ENCODE assay signal across 29 mouse cellular contexts in genomic region chr2:149283274-149283673, GRCm38 (mm10).
DNase-seq lines count a peak whose midpoint lies in the region; ATAC-seq and TF ChIP-seq lines count a peak whose summit lies in the region.
"Had no signal": no experiment of that assay in that cellular context is flagged by ENCODE, and none has a peak within 500 bp of the region (broad histone marks: within the 10 kb centered on the region; RNA-seq: fewer than 3 reads in every experiment).

No protein-coding gene starts in this region.

- H3K36me3 ChIP-seq in G1E (replicated peaks): no peaks in the 10 kb centered on the region
- H3K36me3 ChIP-seq in lung, postnatal 0 days (ENCODE audit: insufficient read depth, low read length): no peaks in the 10 kb centered on the region
- H3K36me3 ChIP-seq: embryonic facial prominence, embryonic 13.5 days; forebrain, embryonic 10.5 days; forebrain, embryonic 15.5 days; heart, embryonic 15.5 days; hindbrain, embryonic 12.5 days; liver, embryonic 13.5 days; midbrain, embryonic 13.5 days had no signal

- WGBS in lung, postnatal 0 days: 72% methylated on average over 5 of the region's 5 CpGs

- no peak for TF ChIP-seq EP300 in lung, postnatal 0 days (IDR thresholded peaks at IDR 0.05)

- no peak overlapping the region for H3K9ac ChIP-seq in lung, postnatal 0 days (replicated peaks; ENCODE audit: low read depth)
- H3K9ac ChIP-seq: embryonic facial prominence, embryonic 13.5 days; forebrain, embryonic 15.5 days; heart, embryonic 15.5 days; hindbrain, embryonic 12.5 days; liver, embryonic 13.5 days; midbrain, embryonic 13.5 days had no signal

- H3K4me3 ChIP-seq in G1E (ENCODE audit: low read depth, low read length): no peak overlapping the region
- no peak overlapping the region for H3K4me3 ChIP-seq in lung, postnatal 0 days (ENCODE audit: low read depth, low read length)
- H3K4me3 ChIP-seq: embryonic facial prominence, embryonic 13.5 days; forebrain, embryonic 10.5 days; forebrain, embryonic 15.5 days; gastrocnemius, adult 2 months; heart, embryonic 15.5 days; hindbrain, embryonic 12.5 days; liver, embryonic 13.5 days; megakaryocyte, embryonic 14.5 days; midbrain, embryonic 13.5 days had no signal

- TF ChIP-seq CTCF in G1E (IDR thresholded peaks at IDR 0.05; ENCODE audit: low read depth, low read length): no peak
- no peak for TF ChIP-seq CTCF in lung, postnatal 0 days (IDR thresholded peaks at IDR 0.05)

- H3K9me3 ChIP-seq in G1E (replicated peaks): peaks cover 8% of the 10 kb centered on the region; the same call in 1 of the 2 replicates
- no peaks in the 10 kb centered on the region for H3K9me3 ChIP-seq in lung, postnatal 0 days (ENCODE audit: low read length)
- H3K9me3 ChIP-seq: embryonic facial prominence, embryonic 13.5 days; forebrain, embryonic 15.5 days; hindbrain, embryonic 12.5 days; liver, embryonic 13.5 days; midbrain, embryonic 13.5 days had no signal

- H3K4me1 ChIP-seq in G1E (ENCODE audit: insufficient read depth, low read depth, low read length): peaks cover 23% of the 10 kb centered on the region
- H3K4me1 ChIP-seq in lung, postnatal 0 days (ENCODE audit: insufficient read depth, low read depth, low read length): no peaks in the 10 kb centered on the region
- H3K4me1 ChIP-seq: embryonic facial prominence, embryonic 13.5 days; forebrain, embryonic 10.5 days; forebrain, embryonic 15.5 days; heart, embryonic 15.5 days; hindbrain, embryonic 12.5 days; liver, embryonic 13.5 days; midbrain, embryonic 13.5 days had no signal

- DNase-seq in CD4-positive helper T cell, adult 2 months (ENCODE audit: low read depth, low spot score): peak; percentile 44
- DNase-seq in G1E (ENCODE audit: low spot score): peak; percentile 18
- peak; percentile 9 for DNase-seq in c-Kit-positive CD71-negative TER-119-negative erythroid progenitor cells, embryonic 14.5 days (ENCODE audit: low read depth)
- no peak for DNase-seq in gastrocnemius, postnatal 36 days
- DNase-seq in cerebellum, adult 11-12 months: no peak
- DNase-seq in lung, postnatal 0 days (ENCODE audit: low spot score): no peak
- DNase-seq in gastrocnemius, postnatal 14 days: no peak
- DNase-seq: adrenal gland, postnatal 10 days; B cell, adult 2 months; cerebellum, adult 11 months; cerebellum, adult 9-11 months; gastrocnemius, adult 2 months; heart, postnatal 36 days; kidney, adult 18-20 months; kidney, postnatal 4 days; layer of hippocampus, postnatal 36 days; left cerebral cortex, postnatal 4 days; liver, embryonic 13.5 days; lung, adult 2 months; thymus, adult 2 months had no signal

- H3K27ac ChIP-seq in lung, postnatal 0 days (ENCODE audit: low read length): no peak overlapping the region
- H3K27ac ChIP-seq: embryonic facial prominence, embryonic 13.5 days; forebrain, embryonic 10.5 days; forebrain, embryonic 15.5 days; gastrocnemius, adult 2 months; heart, embryonic 15.5 days; hindbrain, embryonic 12.5 days; kidney, postnatal 0 days; liver, embryonic 13.5 days; midbrain, embryonic 13.5 days had no signal

- no peaks in the 10 kb centered on the region for H3K27me3 ChIP-seq in G1E (ENCODE audit: insufficient read depth, low read length)
- no peaks in the 10 kb centered on the region for H3K27me3 ChIP-seq in lung, postnatal 0 days (replicated peaks; ENCODE audit: insufficient read depth, low read length)
- H3K27me3 ChIP-seq: embryonic facial prominence, embryonic 13.5 days; forebrain, embryonic 15.5 days; heart, embryonic 15.5 days; hindbrain, embryonic 12.5 days; liver, embryonic 13.5 days; megakaryocyte, embryonic 14.5 days; midbrain, embryonic 13.5 days had no signal

- no peak overlapping the region for H3K4me2 ChIP-seq in lung, postnatal 0 days (replicated peaks; ENCODE audit: low read depth, low read length)
- H3K4me2 ChIP-seq: embryonic facial prominence, embryonic 13.5 days; forebrain, embryonic 15.5 days; heart, embryonic 15.5 days; hindbrain, embryonic 12.5 days; liver, embryonic 13.5 days; midbrain, embryonic 13.5 days had no signal

- intact Hi-C loops in gastrocnemius, postnatal 36 days (cut with DNase I): no loop called here
- intact Hi-C loops in gastrocnemius, postnatal 14 days (cut with DNase I; ENCODE audit: low total_unique reads): no loop called here

- ATAC-seq in G1E (ENCODE audit: extremely low read depth, insufficient number of reproducible peaks, low FRiP score, poor library complexity, severe bottlenecking): peak; percentile 95
- ATAC-seq in megakaryocyte, adult 5-6 weeks (ENCODE audit: poor library complexity, severe bottlenecking): peak; percentile 57
- no peak for ATAC-seq in lung, postnatal 0 days
- ATAC-seq: forebrain, embryonic 15.5 days; midbrain, embryonic 13.5 days had no signal

Comparison
In these comparisons a context has a peak if more than half of its experiments do, and no peak if none do; other contexts are left out.
1. DNase-seq: peak in CD4-positive helper T cell, adult 2 months (single experiment), G1E (single experiment) and c-Kit-positive CD71-negative TER-119-negative erythroid progenitor cells, embryonic 14.5 days (single experiment); none in gastrocnemius, postnatal 36 days (0 of 2), cerebellum, adult 11-12 months (single experiment), lung, postnatal 0 days (single experiment) and gastrocnemius, postnatal 14 days (single experiment).